Mouse (Mus musculus) heart, embryonic 10.5 days (tissue): ENCODE measurements at regions not wholly inside any gene's neighbourhood (a gene's known extent, or its start where the extent isn't known, plus 50 kb on each side); places are given as distances from the start of the nearest gene placed in this dataset.

Experiments used
- DNase-seq: peaks from one replicate; pipeline ENCODE4 v3.0.0-alpha.2; 2017; ENCODE audit warnings: low spot score
- H3K27ac ChIP-seq: fragments of 300-500 bp; sonication (generic); 2 replicates; pipeline ENCODE4 v1.5.1; 2016; ENCODE audit warnings: mild to moderate bottlenecking
- H3K27me3 ChIP-seq: fragments of 300-500 bp; sonication (generic); 2 replicates; pipeline ENCODE4 v1.6.1; 2016; ENCODE audit warnings: mild to moderate bottlenecking; ENCODE audit not compliant: poor library complexity, insufficient read depth, severe bottlenecking
- H3K36me3 ChIP-seq: fragments of 300-500 bp; sonication (generic); 2 replicates; pipeline ENCODE4 v1.6.1; 2016; ENCODE audit warnings: mild to moderate bottlenecking, moderate library complexity
- H3K4me1 ChIP-seq: fragments of 300-500 bp; sonication (generic); 2 replicates; pipeline ENCODE4 v1.6.1; 2016; ENCODE audit warnings: mild to moderate bottlenecking
- H3K4me3 ChIP-seq: fragments of 300-500 bp; sonication (generic); 2 replicates; pipeline ENCODE4 v1.5.1; 2016; ENCODE audit warnings: mild to moderate bottlenecking, moderate library complexity
- H3K9me3 ChIP-seq: fragments of 300-500 bp; sonication (generic); 2 replicates; pipeline ENCODE4 v1.6.1; 2016; ENCODE audit warnings: mild to moderate bottlenecking, moderate library complexity
- WGBS: fragments of 180-500 bp; shearing (Covaris S2); methylation state at CpG from one replicate; pipeline ENCODE4 v1.1.7; 2016; 5-methylcytosine and 5-hydroxymethylcytosine counted together

DNA sequence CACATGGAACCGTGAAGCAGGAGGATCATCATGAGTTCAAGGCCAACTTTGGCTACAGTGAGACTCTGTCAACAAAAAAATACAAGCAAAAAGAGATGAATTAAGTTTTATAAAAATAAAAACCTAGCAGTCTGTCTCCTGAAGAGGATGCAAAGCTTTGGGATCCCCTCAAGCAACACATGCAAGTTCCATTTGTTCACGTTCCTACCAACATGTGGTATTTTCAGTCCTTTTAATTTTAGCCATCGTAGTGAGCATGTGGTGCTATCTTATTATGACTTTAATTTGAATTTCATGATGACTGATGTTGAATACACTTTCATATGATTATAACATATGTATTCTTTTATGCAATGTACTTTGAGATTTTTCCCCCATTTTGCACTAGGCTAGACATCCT is 1244.9 kb upstream of the Gm7489 start:
- Histone ChIP-seq H3K27ac (no peak overlapping the region), H3K4me1 (no peaks in the 10 kb centered on the region), H3K36me3 (no peaks in the 10 kb centered on the region), H3K4me3 (no peak overlapping the region), H3K27me3 (no peaks in the 10 kb centered on the region), H3K9me3 (no peaks in the 10 kb centered on the region)
- DNase-seq: no peak
- 83% methylated on average over 3 of the region's 3 CpGs for WGBS

DNA sequence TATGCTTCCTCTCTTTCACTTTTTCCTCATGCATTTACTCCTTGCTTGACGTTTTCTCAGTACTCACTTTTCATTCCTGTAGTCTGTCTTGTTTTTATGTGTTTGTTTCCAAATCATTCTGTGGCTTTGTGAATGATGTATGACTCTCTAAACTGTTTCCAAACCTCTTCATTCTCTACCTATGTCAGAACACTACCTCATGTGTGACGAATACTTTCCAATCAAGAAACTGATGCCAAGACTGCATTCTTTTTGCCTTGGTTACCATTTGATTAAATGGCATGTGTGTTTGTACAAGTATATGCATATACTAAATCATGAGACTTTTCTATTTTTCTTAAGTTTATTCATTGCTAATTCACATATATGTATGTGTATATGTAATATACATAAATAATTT is 1238.7 kb upstream of the Gm7489 start:
- WGBS: 72% methylated on average over 2 of the region's 2 CpGs
- DNase-seq: no peak
- no peak overlapping the region for H3K4me3 ChIP-seq

DNA sequence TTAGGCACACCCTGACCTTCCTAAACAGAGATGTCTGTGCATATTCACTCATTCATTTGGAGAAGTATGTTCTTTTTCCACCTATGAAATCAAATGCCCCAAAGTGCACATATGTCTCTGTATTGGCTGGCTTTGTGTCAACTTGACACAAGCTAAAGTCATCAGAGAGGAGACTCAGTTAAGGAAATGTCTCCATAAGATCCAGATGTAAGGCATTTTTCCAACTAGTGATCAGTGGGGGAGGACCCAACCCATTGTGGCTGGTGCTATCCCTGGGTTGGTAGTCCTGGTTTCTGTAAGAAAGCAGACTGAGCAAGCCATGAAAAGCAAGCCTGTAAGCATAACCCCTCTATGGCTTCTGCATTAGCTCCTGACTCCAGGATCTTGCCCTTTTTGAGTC is 1226.8 kb upstream of the Gm7489 start:
- no peaks in the 10 kb centered on the region for H3K9me3 ChIP-seq
- DNase-seq: no peak
- H3K4me3 ChIP-seq: no peak overlapping the region
- no peaks in the 10 kb centered on the region for H3K27me3 ChIP-seq
- H3K27ac ChIP-seq: no peak overlapping the region
- no peaks in the 10 kb centered on the region for H3K4me1 ChIP-seq
- H3K36me3 ChIP-seq: no peaks in the 10 kb centered on the region

More for the DNA sequence above, 1238.7 kb upstream of the Gm7489 start:
- H3K36me3 ChIP-seq: no peaks in the 10 kb centered on the region
- no peaks in the 10 kb centered on the region for H3K9me3 ChIP-seq
- H3K27ac ChIP-seq: no peak overlapping the region
- H3K27me3 ChIP-seq: no peaks in the 10 kb centered on the region
- H3K4me1 ChIP-seq: no peaks in the 10 kb centered on the region
